Mouse (Mus musculus): Measurements from ENCODE around the gene Ndufs6. TPM values are rescaled to one million over a fixed set of nuclear protein-coding genes. Genes with fewer than 3 reads are reported as not detected.

Ndufs6 gene
- total and polyA plus RNA-seq, 2 experiments from 2014 or later = 117 to 423 TPM

- Histone ChIP-seq H3K9ac (no peak overlapping the region), H3K36me3 (ENCODE audit: insufficient read depth) (no peaks in the 10 kb centered on the region), H3K27ac (ENCODE audit: low read depth, low read length) (no peak overlapping the region), H3K4me1 (ENCODE audit: insufficient read depth) (no peaks in the 10 kb centered on the region), H3K4me2 (ENCODE audit: low read depth) (no peak overlapping the region), H3K27me3 (ENCODE audit: insufficient read depth, low read length) (no peaks in the 10 kb centered on the region), H3K9me3 (ENCODE audit: low read length) (no peaks in the 10 kb centered on the region), H3K4me3 (ENCODE audit: low read depth, low read length) (no peak overlapping the region)
- ATAC-seq = no peak
- no peak for DNase-seq
- 93% methylated on average over 1 of the region's 1 CpGs for WGBS
- TF ChIP-seq CTCF (IDR thresholded peaks at IDR 0.05; ENCODE audit: low read depth) = no peak
Observed at GRCm38 (mm10) chr13:73283534-73283933, 44.8 kb downstream of the Ndufs6 start.

GRCm38 (mm10) chr13:73282407-73282806 is 45.9 kb downstream of the Ndufs6 start:
- Histone ChIP-seq H3K9ac (no peak overlapping the region), H3K27me3 (ENCODE audit: insufficient read depth, low read length) (no peaks in the 10 kb centered on the region), H3K4me1 (ENCODE audit: insufficient read depth) (no peaks in the 10 kb centered on the region), H3K9me3 (ENCODE audit: low read length) (no peaks in the 10 kb centered on the region), H3K27ac (ENCODE audit: low read depth, low read length) (no peak overlapping the region), H3K36me3 (ENCODE audit: insufficient read depth) (no peaks in the 10 kb centered on the region), H3K4me3 (ENCODE audit: low read depth, low read length) (no peak overlapping the region), H3K4me2 (ENCODE audit: low read depth) (no peak overlapping the region)
- DNase-seq (no peak), ATAC-seq (no peak)
- WGBS = 93% methylated on average over 2 of the region's 2 CpGs
- no peak for TF ChIP-seq CTCF (IDR thresholded peaks at IDR 0.05; ENCODE audit: low read depth)

GRCm38 (mm10) chr13:73279196-73279595 is 49.1 kb downstream of the Ndufs6 start:
- no peak overlapping the region for H3K4me2 ChIP-seq (ENCODE audit: low read depth)
- H3K4me3 ChIP-seq (ENCODE audit: low read depth, low read length) = no peak overlapping the region
- peaks cover 8% of the 10 kb centered on the region; the same call in 1 of the 2 replicates for H3K27me3 ChIP-seq (ENCODE audit: insufficient read depth, low read length)
- H3K36me3 ChIP-seq (ENCODE audit: insufficient read depth) = no peaks in the 10 kb centered on the region
- no peak overlapping the region for H3K27ac ChIP-seq (ENCODE audit: low read depth, low read length)
- no peaks in the 10 kb centered on the region for H3K4me1 ChIP-seq (ENCODE audit: insufficient read depth)
- WGBS = 77% methylated on average over 1 of the region's 1 CpGs
- DNase-seq = no peak
- H3K9ac ChIP-seq = no peak overlapping the region
- H3K9me3 ChIP-seq (ENCODE audit: low read length) = no peaks in the 10 kb centered on the region
- ATAC-seq = no peak
- TF ChIP-seq CTCF (IDR thresholded peaks at IDR 0.05; ENCODE audit: low read depth) = no peak

GRCm38 (mm10) chr13:73277797-73278196 is 50.5 kb downstream of the Ndufs6 start:
- Histone ChIP-seq H3K4me1 (ENCODE audit: insufficient read depth) (no peaks in the 10 kb centered on the region), H3K4me3 (ENCODE audit: low read depth, low read length) (no peak overlapping the region), H3K36me3 (ENCODE audit: insufficient read depth) (no peaks in the 10 kb centered on the region), H3K27ac (ENCODE audit: low read depth, low read length) (no peak overlapping the region), H3K4me2 (ENCODE audit: low read depth) (no peak overlapping the region), H3K9me3 (ENCODE audit: low read length) (no peaks in the 10 kb centered on the region), H3K9ac (no peak overlapping the region), H3K27me3 (ENCODE audit: insufficient read depth, low read length) (peaks cover 22% of the 10 kb centered on the region)
- no peak for ATAC-seq
- WGBS = 68% methylated on average over 1 of the region's 1 CpGs
- TF ChIP-seq CTCF (IDR thresholded peaks at IDR 0.05; ENCODE audit: low read depth) = no peak
- DNase-seq = no peak

- WGBS = 87% methylated on average over 6 of the region's 6 CpGs
- TF ChIP-seq CTCF (IDR thresholded peaks at IDR 0.05; ENCODE audit: low read depth) = no peak
Observed at GRCm38 (mm10) chr13:73277361-73277760, 51.0 kb downstream of the Ndufs6 start.

GRCm38 (mm10) chr13:73273536-73273935 is 54.8 kb downstream of the Ndufs6 start:
- H3K27me3 ChIP-seq (ENCODE audit: insufficient read depth, low read length) = peaks cover 59% of the 10 kb centered on the region
- DNase-seq = no peak
- no peak for ATAC-seq
- H3K9me3 ChIP-seq (ENCODE audit: low read length) = no peaks in the 10 kb centered on the region
- no peak overlapping the region for H3K27ac ChIP-seq (ENCODE audit: low read depth, low read length)
- 12% methylated on average over 1 of the region's 1 CpGs for WGBS
- TF ChIP-seq CTCF (IDR thresholded peaks at IDR 0.05; ENCODE audit: low read depth) = no peak
- H3K36me3 ChIP-seq (ENCODE audit: insufficient read depth) = no peaks in the 10 kb centered on the region
- H3K4me1 ChIP-seq (ENCODE audit: insufficient read depth) = no peaks in the 10 kb centered on the region
- no peak overlapping the region for H3K9ac ChIP-seq
- H3K4me2 ChIP-seq (ENCODE audit: low read depth) = no peak overlapping the region
- H3K4me3 ChIP-seq (ENCODE audit: low read depth, low read length) = no peak overlapping the region

More at GRCm38 (mm10) chr13:73277361-73277760, 51.0 kb downstream of the Ndufs6 start:
- H3K4me3 ChIP-seq (ENCODE audit: low read depth, low read length) = no peak overlapping the region
- DNase-seq = no peak
- H3K4me2 ChIP-seq (ENCODE audit: low read depth) = no peak overlapping the region
- H3K27ac ChIP-seq (ENCODE audit: low read depth, low read length) = no peak overlapping the region
- H3K4me1 ChIP-seq (ENCODE audit: insufficient read depth) = no peaks in the 10 kb centered on the region
- no peak for ATAC-seq
- H3K9me3 ChIP-seq (ENCODE audit: low read length) = no peaks in the 10 kb centered on the region
- no peak overlapping the region for H3K9ac ChIP-seq
- H3K27me3 ChIP-seq (ENCODE audit: insufficient read depth, low read length) = peaks cover 27% of the 10 kb centered on the region
- no peaks in the 10 kb centered on the region for H3K36me3 ChIP-seq (ENCODE audit: insufficient read depth)

GRCm38 (mm10) chr13:73272794-73273282 is 55.5 kb downstream of the Ndufs6 start:
- DNase-seq (no peak), ATAC-seq (no peak)
- no peak for TF ChIP-seq CTCF (IDR thresholded peaks at IDR 0.05; ENCODE audit: low read depth)

More at GRCm38 (mm10) chr13:73272794-73273282, 55.5 kb downstream of the Ndufs6 start:
- Histone ChIP-seq H3K27ac (ENCODE audit: low read depth, low read length) (no peak overlapping the region), H3K36me3 (ENCODE audit: insufficient read depth) (no peaks in the 10 kb centered on the region), H3K9ac (no peak overlapping the region), H3K4me2 (ENCODE audit: low read depth) (no peak overlapping the region), H3K9me3 (ENCODE audit: low read length) (no peaks in the 10 kb centered on the region), H3K4me1 (ENCODE audit: insufficient read depth) (no peaks in the 10 kb centered on the region), H3K4me3 (ENCODE audit: low read depth, low read length) (no peak overlapping the region), H3K27me3 (ENCODE audit: insufficient read depth, low read length) (peaks cover 66% of the 10 kb centered on the region)

All from forebrain, postnatal 0 days (tissue).